Mouse (Mus musculus) small intestine, adult 2 months (tissue): ENCODE measurements at regions not wholly inside any gene's neighbourhood (a gene's known extent, or its start where the extent isn't known, plus 50 kb on each side); places are given as distances from the start of the nearest gene placed in this dataset.

Experiments
- H3K27ac ChIP-seq: fragments of 200-500 bp; 2 replicates; pipeline ENCODE4 v1.5.1; 2012; ENCODE audit warnings: low read depth, low read length, control low read depth, inconsistent platforms; ENCODE audit not compliant: insufficient read depth
- H3K27me3 ChIP-seq: fragments of 200-500 bp; 2 replicates; pipeline ENCODE4 v1.6.1; 2012; ENCODE audit warnings: mild to moderate bottlenecking, moderate library complexity, low read length, inconsistent platforms; ENCODE audit not compliant: control insufficient read depth, insufficient read depth
- H3K36me3 ChIP-seq: fragments of 200-500 bp; 2 replicates; pipeline ENCODE4 v1.6.1; 2012; ENCODE audit warnings: mild to moderate bottlenecking, low read length, control low read depth, inconsistent platforms; ENCODE audit not compliant: control insufficient read depth, insufficient read depth
- H3K4me1 ChIP-seq: fragments of 200-500 bp; 2 replicates; pipeline ENCODE4 v1.6.1; 2012; ENCODE audit warnings: low read length, inconsistent platforms, mixed read lengths; ENCODE audit not compliant: control insufficient read depth, insufficient read depth, insufficient read length
- H3K4me3 ChIP-seq: fragments of 200-500 bp; 2 replicates; pipeline ENCODE4 v1.5.1; 2012; ENCODE audit warnings: low read depth, mild to moderate bottlenecking, control low read depth, inconsistent platforms, low read length, moderate library complexity
- CTCF ChIP-seq: fragments of 200-500 bp; IDR thresholded peaks from 2 replicates; pipeline ENCODE4 v1.5.1; 2012; ENCODE audit warnings: low read depth, mild to moderate bottlenecking, control low read depth, inconsistent platforms, low read length, moderate library complexity, mixed read lengths; ENCODE audit not compliant: insufficient replicate concordance, insufficient read length; ENCODE audit errors: extremely low read depth
- POLR2A ChIP-seq: fragments of 200-500 bp; IDR thresholded peaks from 2 replicates; pipeline ENCODE4 v1.6.1; 2012; ENCODE audit warnings: low read depth, mild to moderate bottlenecking, control low read depth, inconsistent platforms, low read length, moderate library complexity
- WGBS: fragments of 180-500 bp; shearing (Covaris S2); methylation state at CpG from one replicate; pipeline ENCODE4 v1.1.7; 2018; 5-methylcytosine and 5-hydroxymethylcytosine counted together

- WGBS = 79% methylated on average over 8 of the region's 8 CpGs
- Histone ChIP-seq H3K4me1 (no peaks in the 10 kb centered on the region), H3K4me3 (no peak overlapping the region), H3K27ac (no peak overlapping the region), H3K27me3 (no peaks in the 10 kb centered on the region), H3K36me3 (no peaks in the 10 kb centered on the region)
- TF ChIP-seq POLR2A = no peak
- TF ChIP-seq CTCF = no peak
Observed at GRCm38 (mm10) chr15:72381164-72381563, 1453.2 kb upstream of the Gm6569 start.

GRCm38 (mm10) chr15:72381744-72382143 is 1452.6 kb upstream of the Gm6569 start:
- no peaks in the 10 kb centered on the region for H3K27me3 ChIP-seq
- H3K4me1 ChIP-seq = no peaks in the 10 kb centered on the region
- TF ChIP-seq POLR2A (no peak), CTCF (no peak)
- no peaks in the 10 kb centered on the region for H3K36me3 ChIP-seq
- H3K27ac ChIP-seq = no peak overlapping the region
- 84% methylated on average over 5 of the region's 5 CpGs for whole genome bisulfite sequencing
- H3K4me3 ChIP-seq = no peak overlapping the region

GRCm38 (mm10) chr15:72382521-72382920 is 1451.8 kb upstream of the Gm6569 start:
- no peak for TF ChIP-seq CTCF
- no peak for TF ChIP-seq POLR2A
- Histone ChIP-seq H3K27me3 (no peaks in the 10 kb centered on the region), H3K27ac (no peak overlapping the region), H3K36me3 (no peaks in the 10 kb centered on the region), H3K4me3 (no peak overlapping the region), H3K4me1 (no peaks in the 10 kb centered on the region)
- 83% methylated on average over 6 of the region's 6 CpGs for WGBS

GRCm38 (mm10) chr15:72383062-72383461 is 1451.3 kb upstream of the Gm6569 start:
- 74% methylated on average over 3 of the region's 3 CpGs for WGBS
- no peak for TF ChIP-seq POLR2A
- no peak for TF ChIP-seq CTCF
- no peaks in the 10 kb centered on the region for H3K4me1 ChIP-seq
- H3K27ac ChIP-seq = no peak overlapping the region
- no peak overlapping the region for H3K4me3 ChIP-seq
- no peaks in the 10 kb centered on the region for H3K36me3 ChIP-seq
- no peaks in the 10 kb centered on the region for H3K27me3 ChIP-seq

- 74% methylated on average over 1 of the region's 1 CpGs for WGBS
- TF ChIP-seq POLR2A (no peak), CTCF (no peak)
- Histone ChIP-seq H3K36me3 (no peaks in the 10 kb centered on the region), H3K4me1 (no peaks in the 10 kb centered on the region), H3K27me3 (no peaks in the 10 kb centered on the region), H3K27ac (no peak overlapping the region), H3K4me3 (no peak overlapping the region)
Observed at GRCm38 (mm10) chr15:72383470-72383869, 1450.9 kb upstream of the Gm6569 start.

- Histone ChIP-seq H3K36me3 (no peaks in the 10 kb centered on the region), H3K4me3 (no peak overlapping the region), H3K27ac (no peak overlapping the region), H3K4me1 (no peaks in the 10 kb centered on the region), H3K27me3 (no peaks in the 10 kb centered on the region)
- TF ChIP-seq POLR2A = no peak
- no peak for TF ChIP-seq CTCF
- 72% methylated on average over 2 of the region's 2 CpGs for WGBS
Observed at GRCm38 (mm10) chr15:72393226-72393625, 1441.1 kb upstream of the Gm6569 start.

GRCm38 (mm10) chr15:72411956-72412355 is 1422.4 kb upstream of the Gm6569 start:
- H3K27ac ChIP-seq = no peak overlapping the region
- 60% methylated on average over 6 of the region's 6 CpGs for WGBS
- H3K27me3 ChIP-seq = no peaks in the 10 kb centered on the region
- no peaks in the 10 kb centered on the region for H3K4me1 ChIP-seq
- H3K36me3 ChIP-seq = no peaks in the 10 kb centered on the region
- no peak for TF ChIP-seq CTCF
- no peak for TF ChIP-seq POLR2A
- no peak overlapping the region for H3K4me3 ChIP-seq
